Mouse (Mus musculus): ENCODE data around the gene Ctnnd2. TPM values are rescaled to one million over a fixed set of nuclear protein-coding genes. Genes with fewer than 3 reads are reported as not detected.
"Not testable (repeated sequence)": the region's sequence is repeated elsewhere in the genome, so short reads cannot be mapped to it uniquely, and the experiment has no call there.

The Ctnnd2 gene
- 100 to 1,000 TPM; 212 to 226 TPM for total RNA-seq (2021)

DNA sequence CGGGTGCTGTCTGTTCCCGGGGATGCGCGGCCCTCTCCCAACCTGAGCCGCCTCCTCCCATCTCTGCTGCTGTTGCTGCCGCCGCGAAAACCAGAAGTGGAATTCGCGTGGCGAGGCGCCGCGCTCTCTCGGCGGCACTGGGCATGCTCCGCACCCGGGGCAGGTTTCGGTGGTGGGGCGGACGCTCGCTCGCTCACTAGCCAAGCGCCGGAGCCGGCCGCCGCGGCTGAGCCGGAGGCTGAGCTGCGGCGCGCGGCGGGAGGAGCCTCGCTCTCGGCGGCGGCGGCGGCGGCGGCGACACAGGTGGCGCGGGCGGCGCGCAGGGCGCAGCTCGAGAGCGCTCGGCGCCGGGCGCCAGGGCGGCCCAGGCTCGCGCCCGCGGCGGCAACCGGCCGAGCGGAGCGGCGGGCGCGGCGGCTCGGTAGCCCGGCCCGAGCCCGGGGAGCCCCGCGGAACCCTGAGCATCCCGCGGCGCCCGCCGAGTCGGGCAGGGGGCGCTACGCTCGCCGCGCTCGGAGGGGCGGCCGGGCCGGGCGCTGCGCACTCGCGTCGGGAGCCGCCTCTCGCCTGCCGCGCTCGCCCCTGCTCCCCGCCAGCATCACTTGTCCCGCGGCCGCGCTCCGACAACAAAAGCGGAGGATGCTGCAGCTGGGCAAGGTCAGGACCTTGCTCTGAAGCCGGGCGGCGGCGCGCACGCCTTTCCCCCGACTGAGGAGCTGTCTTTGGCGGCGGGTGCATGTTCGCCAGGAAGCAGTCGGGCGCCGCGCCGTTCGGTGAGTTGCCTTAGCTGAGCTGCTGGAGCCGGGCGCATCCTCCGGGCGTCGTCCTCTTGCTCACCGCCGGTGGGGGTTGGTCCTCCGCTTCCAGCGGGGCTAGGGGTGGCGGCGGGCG, at the start of gene Ctnnd2:
Ctnnd2 (plus strand) TSS at position 203 of the 891 bp plus-strand sequence.
- DNase-seq: peak; percentile 84 to 87

GRCm38 (mm10) chr15:30130705-30131104, 41.7 kb upstream of the Ctnnd2 start:
- DNase-seq: no peak

GRCm38 (mm10) chr15:30139626-30140025, 32.8 kb upstream of the Ctnnd2 start:
- DNase-seq: not testable (repeated sequence)

DNA sequence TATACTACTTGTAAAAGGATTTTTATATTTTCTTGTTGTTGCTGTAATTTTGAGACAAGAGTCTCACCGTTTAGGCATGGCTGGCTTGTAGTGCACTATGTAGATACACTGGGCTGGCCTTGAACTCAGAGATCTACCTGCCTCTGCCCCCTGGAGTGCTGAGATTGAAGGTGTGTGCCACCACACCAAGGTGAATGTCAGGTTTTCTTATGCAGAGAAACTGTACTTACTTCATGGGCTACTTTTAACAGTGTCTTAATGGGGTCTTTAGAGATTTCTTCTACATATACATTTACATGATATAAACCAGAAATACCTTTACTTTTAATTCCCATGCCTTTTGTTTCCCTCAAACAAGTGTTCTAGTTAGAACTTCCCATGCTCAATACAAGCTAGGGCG, 27.0 kb upstream of the Ctnnd2 start:
- DNase-seq: no peak

GRCm38 (mm10) chr15:30152176-30152575, 20.2 kb upstream of the Ctnnd2 start:
- DNase-seq: no peak

DNA sequence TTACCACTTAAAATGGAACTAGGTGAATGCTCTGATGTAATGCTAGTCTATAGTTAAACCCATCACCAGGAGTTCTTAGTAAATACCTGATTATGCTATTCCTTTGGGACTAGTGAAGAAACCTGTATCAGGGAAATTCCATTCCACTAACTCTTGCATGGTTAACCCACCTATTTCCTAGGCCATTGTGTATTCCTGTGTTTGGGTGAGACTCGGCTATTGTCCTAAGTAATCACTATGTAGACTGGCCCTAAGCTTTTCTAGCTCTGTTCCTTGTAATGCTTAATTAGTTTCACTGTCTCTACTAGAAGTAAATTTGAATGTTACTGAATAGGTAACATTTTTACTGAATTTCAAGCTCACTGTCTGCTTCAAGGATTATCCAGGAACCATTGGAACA, 14.4 kb upstream of the Ctnnd2 start:
- DNase-seq: no peak

DNA sequence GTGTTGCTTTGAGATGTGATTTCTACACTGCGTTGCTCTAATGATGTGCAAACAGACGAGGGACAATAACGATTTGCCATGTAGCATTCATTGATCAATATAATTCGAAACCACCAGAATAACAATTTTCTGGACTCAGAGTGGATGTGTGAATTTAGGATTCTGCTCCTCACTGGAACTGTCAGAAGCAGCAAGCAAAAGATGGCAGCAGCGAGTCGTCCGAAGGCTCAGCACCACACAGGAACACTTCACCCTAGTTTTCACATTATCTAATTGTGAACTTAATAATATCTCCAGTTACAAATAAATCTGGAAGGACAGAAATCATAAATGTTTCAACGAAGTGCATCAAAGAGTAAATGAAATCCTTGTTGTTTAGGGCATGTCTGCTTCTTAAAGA, 2.4 kb upstream of the Ctnnd2 start:
- DNase-seq: peak in 1 of 2 experiments; percentile 29

DNA sequence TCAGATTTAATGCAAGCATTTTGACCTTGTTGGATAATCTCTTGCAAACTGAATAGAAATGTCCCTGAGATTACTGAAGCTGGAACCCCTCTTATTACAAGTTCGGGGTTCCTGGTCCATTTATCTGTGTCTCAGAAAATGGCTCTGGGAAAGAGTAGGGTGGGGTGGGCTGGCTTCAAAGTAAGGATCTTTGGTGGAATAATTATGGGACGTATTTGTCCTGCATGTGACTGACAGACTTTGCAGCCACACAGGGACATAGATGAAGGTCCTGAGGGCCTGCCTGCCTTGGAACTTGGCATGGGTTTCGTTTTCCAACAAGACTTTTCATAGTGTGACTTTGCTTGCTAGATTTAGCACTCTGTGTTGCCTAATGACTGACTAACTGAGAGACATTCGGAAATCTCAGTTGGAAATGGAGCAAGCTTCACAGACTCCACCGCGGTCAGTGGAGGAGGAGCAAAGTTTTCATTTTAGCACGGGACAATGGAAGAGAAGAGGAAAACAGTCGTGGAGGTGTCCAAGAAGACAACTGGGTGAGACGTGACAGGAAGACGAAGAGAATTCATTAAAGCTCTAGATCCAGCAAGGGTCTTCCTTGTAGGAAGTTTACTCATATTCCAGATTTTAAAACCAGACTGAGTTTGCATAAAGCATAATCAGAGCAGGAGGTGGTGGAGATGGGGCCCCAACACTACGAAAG, 749 bp upstream of the Ctnnd2 start:
- no peak for DNase-seq

DNA sequence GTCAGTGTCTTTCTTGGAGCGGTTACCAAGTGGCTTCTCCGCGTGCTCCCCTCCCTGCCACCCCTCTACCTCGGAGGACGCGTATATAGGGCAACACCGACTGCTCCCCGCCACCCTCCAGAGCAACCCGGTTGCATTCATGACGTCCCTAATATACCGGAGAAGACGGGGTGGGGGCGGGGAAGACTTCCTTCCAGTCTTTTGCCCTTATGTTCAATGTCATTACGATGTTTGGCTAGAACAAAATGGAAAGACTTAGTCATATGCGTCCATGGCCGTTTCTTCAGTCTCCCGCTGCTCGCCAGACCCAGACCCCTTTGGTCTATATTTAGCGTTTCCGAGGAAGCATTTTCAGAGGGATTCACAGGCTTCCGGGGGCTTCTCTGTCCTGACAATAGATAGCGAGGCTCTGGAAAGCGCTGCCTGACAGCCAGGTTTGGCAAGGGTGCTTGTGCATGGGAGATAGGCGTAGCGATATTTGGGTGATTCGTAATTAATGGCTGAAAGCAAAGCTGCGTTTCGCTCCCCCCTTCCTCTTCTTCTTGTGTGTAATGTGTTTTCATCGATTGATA, 1.1 kb downstream of the Ctnnd2 start:
- DNase-seq: peak; percentile 39 to 43

- no peak for DNase-seq
These were observed 1.9 kb downstream of the Ctnnd2 start for GRCm38 (mm10) chr15:30174321-30174720.

- no peak for DNase-seq
These were observed 11.6 kb downstream of the Ctnnd2 start for GRCm38 (mm10) chr15:30184020-30184419.

DNA sequence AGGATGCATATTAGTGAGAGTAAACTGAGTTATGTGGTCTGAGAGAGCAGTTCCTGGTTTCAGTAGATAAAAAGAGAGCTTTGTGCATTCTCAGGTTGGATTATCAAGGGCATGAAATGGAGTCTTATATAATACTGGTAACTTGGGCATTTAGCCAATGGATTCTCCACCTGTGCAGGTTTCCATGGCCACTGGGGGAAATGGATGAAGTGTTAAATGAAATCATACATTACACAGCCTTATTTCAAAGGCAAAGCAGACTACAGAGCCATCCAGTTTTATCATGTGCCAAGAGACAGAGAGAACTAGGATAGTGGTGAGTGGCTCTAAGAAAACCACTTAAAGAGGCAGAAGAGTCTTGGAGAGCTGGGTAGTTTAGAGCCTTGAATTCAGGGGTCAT, 18.5 kb downstream of the Ctnnd2 start:
- DNase-seq: no peak

GRCm38 (mm10) chr15:30191931-30192668, 19.7 kb downstream of the Ctnnd2 start:
- peak; percentile 66 to 68 for DNase-seq

DNA sequence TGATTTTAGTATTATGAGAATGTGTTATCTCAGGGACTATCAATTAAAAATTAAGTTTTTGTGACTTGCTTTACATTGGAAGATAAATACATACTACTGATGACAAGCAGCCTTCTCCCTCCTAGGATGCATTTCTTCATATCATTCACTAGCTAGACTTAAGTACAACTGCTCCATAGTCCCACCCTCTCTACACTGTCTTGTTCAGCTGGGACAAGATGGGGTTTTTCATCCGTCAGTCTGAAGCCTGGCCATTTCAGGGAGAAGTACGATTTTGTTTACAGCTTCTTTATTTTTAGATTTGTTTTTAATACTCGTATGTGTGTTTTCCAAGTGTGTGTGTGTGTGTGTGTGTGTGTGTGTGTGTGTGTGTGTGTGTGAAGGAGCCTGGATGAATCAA, 26.0 kb downstream of the Ctnnd2 start:
- no peak for DNase-seq

- DNase-seq: no peak
These were observed 27.4 kb downstream of the Ctnnd2 start for GRCm38 (mm10) chr15:30199785-30200184.

- no peak for DNase-seq
These were observed 28.8 kb downstream of the Ctnnd2 start for GRCm38 (mm10) chr15:30201211-30201610.

GRCm38 (mm10) chr15:30201617-30202016, 29.2 kb downstream of the Ctnnd2 start:
- no peak for DNase-seq

DNA sequence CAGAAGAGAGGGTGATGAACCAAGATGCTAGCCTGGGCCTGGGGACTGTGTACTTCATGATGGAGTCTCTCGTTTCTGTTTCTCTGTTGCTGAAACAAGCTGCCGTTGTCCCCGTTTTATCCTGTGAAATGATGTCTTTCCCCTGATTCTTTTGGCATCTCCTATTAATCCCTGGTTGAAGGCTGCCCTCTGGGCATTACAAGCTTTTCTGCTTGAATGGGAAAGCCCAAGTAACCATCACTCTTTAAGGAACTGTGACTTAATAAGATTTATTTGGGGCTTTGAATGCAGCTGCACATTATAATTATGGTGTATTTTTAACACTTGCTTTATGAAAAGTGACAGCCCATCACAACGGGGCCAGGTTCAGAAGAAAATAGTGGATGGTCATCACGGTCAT, 40.4 kb downstream of the Ctnnd2 start:
- DNase-seq: no peak

DNA sequence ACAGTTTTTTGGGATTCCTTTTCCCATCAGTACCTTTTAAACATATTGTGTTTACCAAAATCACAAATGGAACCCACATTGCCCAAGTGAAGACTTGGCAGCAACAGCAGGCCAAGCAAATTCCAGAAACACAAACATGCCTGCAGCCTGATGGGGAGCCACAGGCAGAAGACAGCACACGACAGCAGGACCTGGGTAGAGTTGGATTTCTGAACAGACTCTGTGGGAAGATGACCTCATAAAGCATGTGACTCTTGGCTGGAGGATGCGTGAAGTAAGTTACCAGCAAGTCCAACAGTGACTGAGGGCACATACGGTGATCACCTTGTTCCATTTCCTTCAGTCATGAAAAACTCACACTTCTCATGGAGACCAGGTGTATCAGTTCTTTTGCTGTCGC, 43.5 kb downstream of the Ctnnd2 start:
- DNase-seq: peak; percentile 48 to 51

DNA sequence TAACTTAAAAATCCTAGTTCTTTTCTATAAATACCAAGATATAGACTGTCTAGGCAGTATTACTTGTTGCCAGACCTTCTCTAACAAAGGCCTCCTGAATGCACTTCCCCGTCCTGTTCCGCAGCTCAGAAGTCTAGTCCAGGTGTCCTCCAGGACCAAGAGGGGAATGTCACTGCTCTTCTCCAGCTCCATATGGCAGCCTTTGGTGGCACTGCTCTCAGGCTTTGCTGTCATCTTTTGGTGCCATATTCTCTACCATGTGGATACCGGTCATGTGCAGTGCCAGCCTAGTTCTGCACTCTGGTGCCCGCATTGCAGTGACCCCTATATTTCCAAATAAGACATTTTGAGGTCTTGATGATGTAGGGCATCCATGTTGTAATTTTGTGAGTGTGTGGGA, 56.7 kb downstream of the Ctnnd2 start:
- no peak for DNase-seq

DNA sequence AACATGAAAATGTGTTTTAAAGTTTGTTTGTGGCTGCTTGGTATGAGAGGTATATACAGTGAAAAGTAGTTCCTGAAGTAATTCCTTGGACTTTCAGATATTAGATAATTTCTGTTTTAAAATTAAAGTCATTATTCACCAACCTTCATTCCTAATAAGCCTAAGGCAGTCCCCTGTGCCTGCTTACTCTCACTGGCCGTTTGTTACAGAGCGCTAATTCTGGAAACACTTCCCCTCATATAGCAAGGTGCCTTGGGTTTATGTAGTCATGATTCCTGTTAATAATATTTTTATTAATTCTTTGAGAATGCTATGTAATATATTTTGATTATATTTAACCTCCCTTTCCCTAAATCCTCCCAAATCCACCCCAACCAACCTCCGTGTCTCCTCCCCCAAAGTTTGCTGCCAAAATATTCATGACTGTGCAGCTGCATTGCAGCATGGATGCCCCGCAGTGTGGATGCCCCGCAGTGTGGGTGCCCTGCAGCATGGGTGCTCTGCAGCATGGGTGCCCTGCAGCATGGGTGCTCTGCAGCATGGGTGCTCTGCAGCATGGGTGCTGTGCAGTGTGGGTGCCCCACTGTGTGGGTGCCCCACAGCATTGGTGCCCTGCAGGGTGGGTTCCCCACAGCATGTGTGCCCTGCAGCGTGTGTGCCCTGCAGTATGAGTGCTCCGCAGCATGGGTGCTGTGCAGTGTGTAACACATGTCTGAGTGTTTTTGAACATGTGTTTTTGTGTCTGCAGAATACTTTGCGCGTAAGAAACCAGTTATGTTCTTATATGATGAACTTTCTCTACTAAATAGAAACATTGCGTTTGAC, 63.0 kb downstream of the Ctnnd2 start:
- DNase-seq: no peak

GRCm38 (mm10) chr15:30240881-30241280, 68.5 kb downstream of the Ctnnd2 start:
- no peak for DNase-seq

All from layer of hippocampus, postnatal 36 days (tissue).